Mouse (Mus musculus) forebrain, embryonic 14.5 days (tissue): ENCODE measurements at regions not wholly inside any gene's neighbourhood (a gene's known extent, or its start where the extent isn't known, plus 50 kb on each side); places are given as distances from the start of the nearest gene placed in this dataset.
"Not testable (repeated sequence)": the region's sequence is repeated elsewhere in the genome, so short reads cannot be mapped to it uniquely, and the experiment has no call there.

Experiments used
- ATAC-seq: fragments of 200-750 bp; cut with Nextera tagmentation; 2 replicates; pipeline ENCODE4 v1.8.0; 2017; ENCODE audit warnings: mild to moderate bottlenecking, moderate library complexity
- DNase-seq: peaks from one replicate; pipeline ENCODE4 v3.0.0-alpha.2; 2015; ENCODE audit warnings: low spot score
- H3K27ac ChIP-seq: fragments of 300-500 bp; sonication (generic); 2 replicates; pipeline ENCODE4 v1.5.1; 2014; ENCODE audit warnings: low read depth, mild to moderate bottlenecking, control low read depth, low read length, moderate library complexity
- H3K27me3 ChIP-seq: fragments of 300-500 bp; sonication (generic); replicated peaks from 2 replicates; pipeline ENCODE4 v1.6.1; 2014; ENCODE audit warnings: low read length, control low read depth, mixed read lengths; ENCODE audit not compliant: control insufficient read depth, insufficient read depth
- H3K36me3 ChIP-seq: fragments of 300-500 bp; sonication (generic); 2 replicates; pipeline ENCODE4 v1.6.1; 2014; ENCODE audit warnings: low read length, control low read depth; ENCODE audit not compliant: control insufficient read depth, insufficient read depth
- H3K4me1 ChIP-seq: fragments of 300-500 bp; sonication (generic); 2 replicates; pipeline ENCODE4 v1.6.1; 2014; ENCODE audit warnings: antibody characterized with exemption, low read length, control low read depth; ENCODE audit not compliant: control insufficient read depth, insufficient read depth
- H3K4me2 ChIP-seq: fragments of 300-500 bp; sonication (generic); 2 replicates; pipeline ENCODE4 v1.6.1; 2014; ENCODE audit warnings: mild to moderate bottlenecking, control low read depth, low read length
- H3K4me3 ChIP-seq: fragments of 300-500 bp; sonication (generic); 2 replicates; pipeline ENCODE4 v1.5.1; 2014; ENCODE audit warnings: low read depth, low read length, control low read depth
- H3K9ac ChIP-seq: fragments of 300-500 bp; sonication (generic); 2 replicates; pipeline ENCODE4 v1.6.1; 2014; ENCODE audit warnings: mild to moderate bottlenecking, low read length, control low read depth, moderate library complexity
- H3K9me3 ChIP-seq: fragments of 300-500 bp; sonication (generic); replicated peaks from 2 replicates; pipeline ENCODE4 v1.6.1; 2016; ENCODE audit warnings: low read length, control low read depth, mixed read lengths; ENCODE audit not compliant: control insufficient read depth
- WGBS: fragments of 180-500 bp; shearing (Covaris S2); extraction: QIAGEN DNeasy Blood & Tissue Kit; methylation state at CpG from one replicate; pipeline ENCODE4 v1.1.7; 2014; 5-methylcytosine and 5-hydroxymethylcytosine counted together

GRCm38 (mm10) chr1:136680173-136680572 is 55.5 kb downstream of the Zfp281 start:
- no peaks in the 10 kb centered on the region for H3K36me3 ChIP-seq
- no peak overlapping the region for H3K9ac ChIP-seq
- no peak overlapping the region for H3K4me2 ChIP-seq
- no peaks in the 10 kb centered on the region for H3K4me1 ChIP-seq
- ATAC-seq: no peak
- no peaks in the 10 kb centered on the region for H3K27me3 ChIP-seq
- WGBS: 78% methylated on average over 3 of the region's 3 CpGs
- no peaks in the 10 kb centered on the region for H3K9me3 ChIP-seq
- no peak overlapping the region for H3K27ac ChIP-seq
- no peak for DNase-seq
- H3K4me3 ChIP-seq: no peak overlapping the region

- not testable (repeated sequence) for H3K27ac ChIP-seq, H3K9me3 ChIP-seq, H3K27me3 ChIP-seq, H3K9ac ChIP-seq, H3K4me2 ChIP-seq, DNase-seq, H3K4me3 ChIP-seq, ATAC-seq, H3K4me1 ChIP-seq, H3K36me3 ChIP-seq
- 75% methylated on average over 10 of the region's 10 CpGs for WGBS
Observed at GRCm38 (mm10) chr1:136682311-136682710, 57.6 kb downstream of the Zfp281 start.

GRCm38 (mm10) chr1:136683061-136683531 is 58.4 kb downstream of the Zfp281 start:
- no peak overlapping the region for H3K4me2 ChIP-seq
- no peaks in the 10 kb centered on the region for H3K36me3 ChIP-seq
- H3K9ac ChIP-seq: no peak overlapping the region
- ATAC-seq (no peak), DNase-seq (no peak)
- H3K4me1 ChIP-seq: no peaks in the 10 kb centered on the region
- H3K4me3 ChIP-seq: no peak overlapping the region
- H3K9me3 ChIP-seq: no peaks in the 10 kb centered on the region
- 88% methylated on average over 3 of the region's 3 CpGs for WGBS
- H3K27ac ChIP-seq: no peak overlapping the region
- no peaks in the 10 kb centered on the region for H3K27me3 ChIP-seq

- H3K27ac ChIP-seq: no peak overlapping the region
- H3K4me3 ChIP-seq: no peak overlapping the region
- H3K4me2 ChIP-seq: no peak overlapping the region
- no peaks in the 10 kb centered on the region for H3K4me1 ChIP-seq
- H3K27me3 ChIP-seq: no peaks in the 10 kb centered on the region
- H3K9me3 ChIP-seq: no peaks in the 10 kb centered on the region
- DNase-seq: no peak
- no peaks in the 10 kb centered on the region for H3K36me3 ChIP-seq
- no peak for ATAC-seq
- H3K9ac ChIP-seq: no peak overlapping the region
- WGBS: 82% methylated on average over 10 of the region's 10 CpGs
Observed at GRCm38 (mm10) chr1:136683561-136684131, 58.9 kb downstream of the Zfp281 start.

- Histone ChIP-seq H3K9ac (no peak overlapping the region), H3K36me3 (no peaks in the 10 kb centered on the region), H3K4me2 (no peak overlapping the region), H3K4me1 (no peaks in the 10 kb centered on the region), H3K9me3 (no peaks in the 10 kb centered on the region), H3K27ac (no peak overlapping the region), H3K27me3 (no peaks in the 10 kb centered on the region), H3K4me3 (no peak overlapping the region)
- ATAC-seq: no peak
- DNase-seq: no peak
- 87% methylated on average over 5 of the region's 5 CpGs for WGBS
Observed at GRCm38 (mm10) chr1:136684481-136684880, 59.8 kb downstream of the Zfp281 start.

GRCm38 (mm10) chr1:136685191-136686060 is 60.7 kb downstream of the Zfp281 start:
- Histone ChIP-seq H3K9me3 (no peaks in the 10 kb centered on the region), H3K4me3 (no peak overlapping the region), H3K27ac (no peak overlapping the region), H3K4me2 (no peak overlapping the region), H3K36me3 (no peaks in the 10 kb centered on the region), H3K27me3 (no peaks in the 10 kb centered on the region), H3K4me1 (no peaks in the 10 kb centered on the region), H3K9ac (no peak overlapping the region)
- no peak for DNase-seq
- WGBS: 73% methylated on average over 13 of the region's 13 CpGs
- ATAC-seq: no peak

- no peaks in the 10 kb centered on the region for H3K4me1 ChIP-seq
- ATAC-seq: no peak
- no peak overlapping the region for H3K27ac ChIP-seq
- no peak overlapping the region for H3K4me2 ChIP-seq
- no peaks in the 10 kb centered on the region for H3K36me3 ChIP-seq
- H3K9ac ChIP-seq: no peak overlapping the region
- H3K27me3 ChIP-seq: no peaks in the 10 kb centered on the region
- DNase-seq: no peak
- H3K4me3 ChIP-seq: no peak overlapping the region
- H3K9me3 ChIP-seq: no peaks in the 10 kb centered on the region
Observed at GRCm38 (mm10) chr1:136686467-136686866, 61.8 kb downstream of the Zfp281 start.

GRCm38 (mm10) chr1:136690068-136690467 is 65.4 kb downstream of the Zfp281 start:
- H3K4me1 ChIP-seq: no peaks in the 10 kb centered on the region
- no peak overlapping the region for H3K27ac ChIP-seq
- WGBS: 14% methylated on average over 2 of the region's 2 CpGs
- H3K4me2 ChIP-seq: no peak overlapping the region
- H3K27me3 ChIP-seq: no peaks in the 10 kb centered on the region
- H3K9ac ChIP-seq: no peak overlapping the region
- H3K36me3 ChIP-seq: no peaks in the 10 kb centered on the region
- H3K4me3 ChIP-seq: no peak overlapping the region
- no peaks in the 10 kb centered on the region for H3K9me3 ChIP-seq
- DNase-seq (no peak), ATAC-seq (no peak)

- no peak overlapping the region for H3K4me2 ChIP-seq
- H3K36me3 ChIP-seq: no peaks in the 10 kb centered on the region
- H3K4me3 ChIP-seq: no peak overlapping the region
- DNase-seq: no peak
- no peaks in the 10 kb centered on the region for H3K4me1 ChIP-seq
- no peaks in the 10 kb centered on the region for H3K9me3 ChIP-seq
- H3K27me3 ChIP-seq: no peaks in the 10 kb centered on the region
- no peak overlapping the region for H3K9ac ChIP-seq
- WGBS: 40% methylated on average over 5 of the region's 5 CpGs
- no peak for ATAC-seq
- no peak overlapping the region for H3K27ac ChIP-seq
Observed at GRCm38 (mm10) chr1:136693421-136693820, 68.7 kb downstream of the Zfp281 start.
